In genomic region chr4:151224017-151224416, GRCm38 (mm10) we compare ENCODE assay signal across 27 mouse cellular contexts.
DNase-seq lines count a peak whose midpoint lies in the region; ATAC-seq lines count a peak whose summit lies in the region.
"Had no signal": no experiment of that assay in that cellular context is flagged by ENCODE, and none has a peak within 500 bp of the region (broad histone marks: within the 10 kb centered on the region; RNA-seq: fewer than 3 reads in every experiment).

No protein-coding gene starts in this region.

- H3K27me3 ChIP-seq in neural tube, embryonic 15.5 days (replicated peaks) = no peaks in the 10 kb centered on the region
- H3K27me3 ChIP-seq: CH12.LX; embryonic facial prominence, embryonic 12.5 days; liver, embryonic 13.5 days had no signal

- no peaks in the 10 kb centered on the region for H3K36me3 ChIP-seq in neural tube, embryonic 15.5 days
- H3K36me3 ChIP-seq: embryonic facial prominence, embryonic 12.5 days; G1E; heart, embryonic 13.5 days; hindbrain, embryonic 12.5 days; intestine, embryonic 15.5 days; liver, embryonic 13.5 days; midbrain, embryonic 12.5 days had no signal

- no peak overlapping the region for H3K27ac ChIP-seq in neural tube, embryonic 15.5 days (replicated peaks)
- H3K27ac ChIP-seq: embryonic facial prominence, embryonic 12.5 days; heart, embryonic 13.5 days; hindbrain, embryonic 12.5 days; intestine, embryonic 15.5 days; liver, embryonic 13.5 days; midbrain, embryonic 12.5 days; stomach, postnatal 0 days had no signal

- no peaks in the 10 kb centered on the region for H3K9me3 ChIP-seq in neural tube, embryonic 15.5 days (replicated peaks)
- H3K9me3 ChIP-seq: embryonic facial prominence, embryonic 12.5 days; heart, embryonic 13.5 days; hindbrain, embryonic 12.5 days; intestine, embryonic 15.5 days; liver, embryonic 13.5 days; midbrain, embryonic 12.5 days had no signal

- 75% methylated on average over 12 of the region's 12 CpGs for WGBS in neural tube, embryonic 15.5 days

- H3K4me2 ChIP-seq in neural tube, embryonic 15.5 days = no peak overlapping the region
- H3K4me2 ChIP-seq: embryonic facial prominence, embryonic 12.5 days; heart, embryonic 13.5 days; hindbrain, embryonic 12.5 days; intestine, embryonic 15.5 days; liver, embryonic 13.5 days; midbrain, embryonic 12.5 days had no signal

- intact Hi-C loops in left cerebral cortex, postnatal 14 days (cut with DNase I) = no loop called here

- H3K4me1 ChIP-seq in neural tube, embryonic 15.5 days = peaks cover 48% of the 10 kb centered on the region
- H3K4me1 ChIP-seq: embryonic facial prominence, embryonic 12.5 days had no signal

- H3K4me3 ChIP-seq in neural tube, embryonic 15.5 days (replicated peaks) = no peak overlapping the region
- H3K4me3 ChIP-seq: embryonic facial prominence, embryonic 12.5 days; heart, embryonic 13.5 days; hindbrain, embryonic 12.5 days; intestine, embryonic 15.5 days; liver, embryonic 13.5 days; midbrain, embryonic 12.5 days had no signal

- DNase-seq in layer of hippocampus, adult 18-20 months (ENCODE audit: low spot score in 2 of 2) = peak; percentile 32 to 59
- DNase-seq in layer of hippocampus, postnatal 10 days (ENCODE audit: low spot score in 2 of 2) = no peak
- peak; percentile 72 to 78 for DNase-seq in right cerebral cortex, adult 2 months (ENCODE audit: low spot score in 2 of 2)
- no peak for DNase-seq in right cerebral cortex, postnatal 4 days
- peak; percentile 57 to 64 for DNase-seq in left cerebral cortex, postnatal 14 days (ENCODE audit: low spot score in 2 of 2)
- DNase-seq in telencephalon, adult 2 months (ENCODE audit: low read depth, low spot score) = peak; percentile 73
- DNase-seq in urinary bladder, adult 2 months (ENCODE audit: low spot score) = no peak
- DNase-seq: adrenal gland, adult 2 months; B cell, adult 2 months; cerebellum, adult 11-12 months; forebrain, postnatal 0 days; gastrocnemius, postnatal 10 days; heart, postnatal 14 days; kidney, postnatal 14 days; liver, embryonic 13.5 days; lung, adult 2 months; lung, postnatal 14 days had no signal

- no peak overlapping the region; the same call in 1 of the 2 replicates for H3K9ac ChIP-seq in neural tube, embryonic 15.5 days (replicated peaks)
- H3K9ac ChIP-seq: embryonic facial prominence, embryonic 12.5 days; forebrain, postnatal 0 days; heart, embryonic 13.5 days; hindbrain, embryonic 12.5 days; intestine, embryonic 15.5 days; liver, embryonic 13.5 days; midbrain, embryonic 12.5 days had no signal

- no peak for ATAC-seq in neural tube, embryonic 15.5 days (ENCODE audit: low FRiP score)
- ATAC-seq: forebrain, postnatal 0 days; Patski had no signal

Comparison
In these comparisons a context has a peak if more than half of its experiments do, and no peak if none do; other contexts are left out.
1. DNase-seq: peak in layer of hippocampus, adult 18-20 months (2 of 2), right cerebral cortex, adult 2 months (2 of 2), left cerebral cortex, postnatal 14 days (2 of 2) and telencephalon, adult 2 months (single experiment); none in layer of hippocampus, postnatal 10 days (0 of 2), right cerebral cortex, postnatal 4 days (single experiment) and urinary bladder, adult 2 months (single experiment).